Comparison of ENCODE assay signal across 10 mouse cellular contexts in genomic region chr5:106891773-106892172, GRCm38 (mm10). TPM values are rescaled to one million over a fixed set of nuclear protein-coding genes. Genes with fewer than 3 reads are reported as not detected.
DNase-seq lines count a peak whose midpoint lies in the region; ATAC-seq lines count a peak whose summit lies in the region.
"Had no signal": no experiment of that assay in that cellular context is flagged by ENCODE, and none has a peak within 500 bp of the region (broad histone marks: within the 10 kb centered on the region; RNA-seq: fewer than 3 reads in every experiment).

No protein-coding gene starts in this region.

- H3K4me2 ChIP-seq in hindbrain, embryonic 15.5 days, result no peak overlapping the region
- H3K4me2 ChIP-seq in hindbrain, embryonic 11.5 days (replicated peaks; ENCODE audit: low read depth, low read length), result no peak overlapping the region
- H3K4me2 ChIP-seq: limb, embryonic 15.5 days had no signal

- no peaks in the 10 kb centered on the region for H3K27me3 ChIP-seq in hindbrain, embryonic 15.5 days
- no peaks in the 10 kb centered on the region for H3K27me3 ChIP-seq in hindbrain, embryonic 11.5 days (ENCODE audit: control insufficient read depth, insufficient read depth, low read length)
- H3K27me3 ChIP-seq: limb, embryonic 15.5 days had no signal

- WGBS in hindbrain, embryonic 15.5 days, result 22% methylated on average over 5 of the region's 5 CpGs
- WGBS in hindbrain, embryonic 11.5 days, result 27% methylated on average over 5 of the region's 5 CpGs

- H3K9me3 ChIP-seq in hindbrain, embryonic 15.5 days, result no peaks in the 10 kb centered on the region
- H3K9me3 ChIP-seq in hindbrain, embryonic 11.5 days (ENCODE audit: control insufficient read depth, low read length), result no peaks in the 10 kb centered on the region
- H3K9me3 ChIP-seq: limb, embryonic 15.5 days had no signal

- intact Hi-C loops in heart, postnatal 25 days (cut with DNase I), result no loop called here

- H3K4me1 ChIP-seq in hindbrain, embryonic 15.5 days (replicated peaks), result no peaks in the 10 kb centered on the region; the same call in 1 of the 2 replicates
- H3K4me1 ChIP-seq in hindbrain, embryonic 11.5 days (replicated peaks; ENCODE audit: control insufficient read depth, insufficient read depth, low read length), result no peaks in the 10 kb centered on the region

- no peak overlapping the region for H3K4me3 ChIP-seq in hindbrain, embryonic 15.5 days
- no peak overlapping the region for H3K4me3 ChIP-seq in hindbrain, embryonic 11.5 days (ENCODE audit: low read depth, low read length)
- H3K4me3 ChIP-seq: limb, embryonic 15.5 days had no signal

- no peak overlapping the region for H3K9ac ChIP-seq in hindbrain, embryonic 15.5 days
- no peak overlapping the region for H3K9ac ChIP-seq in hindbrain, embryonic 11.5 days (ENCODE audit: low read depth, low read length)
- H3K9ac ChIP-seq: limb, embryonic 15.5 days had no signal

- ATAC-seq in hindbrain, embryonic 15.5 days (ENCODE audit: low FRiP score, low read depth), result no peak
- ATAC-seq in hindbrain, embryonic 11.5 days (ENCODE audit: low FRiP score), result no peak
- ATAC-seq in megakaryocyte progenitor cell, adult 5-6 weeks (replicated peaks; ENCODE audit: poor library complexity), result peak; percentile 74

- DNase-seq in hindbrain, embryonic 11.5 days (ENCODE audit: low spot score), result no peak
- DNase-seq in MN1 (ENCODE audit: low spot score), result peak; percentile 15
- DNase-seq in cerebellum, adult 9-10 months, result peak; percentile 79
- peak; percentile 7 for DNase-seq in heart, postnatal 25 days (ENCODE audit: low spot score)
- peak; percentile 46 to 49 for DNase-seq in thymus, postnatal 10 days (ENCODE audit: low spot score in 2 of 2)
- DNase-seq in yolk sac, embryonic 10.5 days (ENCODE audit: low spot score), result no peak

- H3K27ac ChIP-seq in hindbrain, embryonic 15.5 days (replicated peaks), result 0 out of 2 replicates have a peak overlapping the region, but pooled peaks have one; percentile 25
- H3K27ac ChIP-seq in hindbrain, embryonic 11.5 days (ENCODE audit: low read depth, low read length), result no peak overlapping the region
- H3K27ac ChIP-seq: limb, embryonic 15.5 days had no signal

- H3K36me3 ChIP-seq in hindbrain, embryonic 15.5 days, result no peaks in the 10 kb centered on the region
- H3K36me3 ChIP-seq in hindbrain, embryonic 11.5 days (ENCODE audit: control insufficient read depth, insufficient read depth, low read length), result no peaks in the 10 kb centered on the region
- H3K36me3 ChIP-seq: limb, embryonic 15.5 days had no signal

RNA-seq across cellular contexts. Expression of gene Hfm1, which starts 34.3 kb away (rescaled TPM):
- polyA plus RNA-seq in hindbrain, embryonic 15.5 days (2015; fragmentation: Nextera tagmentation; extraction: Ambion mirVana), result 5.1 and 5.2 TPM in 2 replicates
- polyA plus RNA-seq in hindbrain, embryonic 11.5 days (2014; fragmentation: Nextera tagmentation; extraction: Ambion mirVana), result 5.5 and 6.2 TPM in 2 replicates
- not detected for total RNA-seq in heart, postnatal 25 days (2021)
- not detected in 2 replicates for total RNA-seq in megakaryocyte progenitor cell, adult 5-6 weeks (2015)
- 0.21 TPM in 1 of 2 replicates, not detected in the other for total RNA-seq in megakaryocyte progenitor cell, adult 5-6 weeks (2017)
- total RNA-seq: MEL had no signal

Comparison
In these comparisons a context has a peak if more than half of its experiments do, and no peak if none do; other contexts are left out.
1. DNase-seq: peak in MN1 (single experiment), cerebellum, adult 9-10 months (single experiment), heart, postnatal 25 days (single experiment) and thymus, postnatal 10 days (2 of 2); none in hindbrain, embryonic 11.5 days (single experiment) and yolk sac, embryonic 10.5 days (single experiment).